Mouse (Mus musculus) ES-Bruce4 (cell line): ENCODE measurements at regions not wholly inside any gene's neighbourhood (a gene's known extent, or its start where the extent isn't known, plus 50 kb on each side); places are given as distances from the start of the nearest gene placed in this dataset.
A peak's percentile ranks its signal among the peaks of the same experiment; 100 is the strongest.

Experiments
- H3K27ac ChIP-seq: 2 replicates; pipeline ENCODE4 v1.5.1; 2012; ENCODE audit warnings: low read length, inconsistent platforms; ENCODE audit not compliant: insufficient read depth
- H3K27me3 ChIP-seq: 2 replicates; pipeline ENCODE4 v1.6.1; 2012; ENCODE audit warnings: mild to moderate bottlenecking, low read length, inconsistent platforms; ENCODE audit not compliant: control insufficient read depth, poor library complexity, insufficient read depth, severe bottlenecking
- H3K36me3 ChIP-seq: 2 replicates; pipeline ENCODE4 v1.6.1; 2012; ENCODE audit warnings: inconsistent platforms, mild to moderate bottlenecking, low read length, moderate library complexity; ENCODE audit not compliant: control insufficient read depth, poor library complexity, insufficient read depth, severe bottlenecking
- H3K4me1 ChIP-seq: one replicate; pipeline ENCODE4 v1.8.1; 2011; ENCODE audit warnings: low read length; ENCODE audit not compliant: control insufficient read depth, insufficient read depth
- H3K4me3 ChIP-seq: 2 replicates; pipeline ENCODE4 v1.5.1; 2011; ENCODE audit warnings: low read depth, mild to moderate bottlenecking, low read length
- H3K9ac ChIP-seq: 2 replicates; pipeline ENCODE4 v1.6.1; 2012; ENCODE audit warnings: low read depth, mild to moderate bottlenecking, inconsistent platforms; ENCODE audit not compliant: poor library complexity, severe bottlenecking
- H3K9me3 ChIP-seq: replicated peaks from 2 replicates; pipeline ENCODE4 v1.6.1; 2012; ENCODE audit warnings: mild to moderate bottlenecking, low read length, inconsistent platforms; ENCODE audit not compliant: control insufficient read depth, poor library complexity, insufficient read depth, severe bottlenecking
- CTCF ChIP-seq: IDR thresholded peaks from one replicate; pipeline ENCODE4 v1.8.1; 2011; ENCODE audit warnings: low read depth, low read length
- EP300 ChIP-seq: IDR thresholded peaks from 2 replicates; pipeline ENCODE4 v1.6.1; 2011; ENCODE audit warnings: low read depth, low read length; ENCODE audit not compliant: insufficient read depth
- POLR2A ChIP-seq: IDR thresholded peaks from one replicate; pipeline ENCODE4 v1.8.1; 2011; ENCODE audit warnings: low read length; ENCODE audit not compliant: insufficient read depth

GRCm38 (mm10) chr13:31705406-31705805 lies 79.8 kb downstream of the Foxf2 start:
- H3K27ac ChIP-seq, result no peak overlapping the region
- H3K27me3 ChIP-seq, result no peaks in the 10 kb centered on the region
- H3K9ac ChIP-seq, result no peak overlapping the region
- no peak overlapping the region for H3K4me3 ChIP-seq
- peak; percentile 30 for TF ChIP-seq CTCF
- TF ChIP-seq EP300, result no peak
- no peak for TF ChIP-seq POLR2A
- no peaks in the 10 kb centered on the region for H3K4me1 ChIP-seq
- H3K36me3 ChIP-seq, result no peaks in the 10 kb centered on the region
- H3K9me3 ChIP-seq, result no peaks in the 10 kb centered on the region

DNA sequence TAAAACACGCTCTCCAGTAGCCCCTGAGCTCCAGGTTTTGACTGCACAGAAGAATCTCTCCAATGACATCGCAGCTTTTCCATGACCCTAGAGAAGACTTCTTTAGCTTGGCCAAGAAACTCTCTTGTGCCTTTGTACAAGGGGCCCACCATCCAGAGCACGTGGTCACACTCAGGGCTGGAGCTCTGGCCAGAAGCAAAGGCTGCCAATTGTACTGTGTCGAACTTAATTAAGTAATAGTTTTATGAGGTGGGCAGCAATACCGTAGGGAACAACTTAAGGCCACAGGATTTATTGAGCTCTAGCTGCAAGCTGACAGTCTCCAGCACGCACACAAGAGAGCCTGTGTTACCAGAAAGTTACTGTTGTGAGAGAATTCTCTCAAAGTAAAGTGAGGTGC lies 85.1 kb downstream of the Foxf2 start:
- no peak overlapping the region for H3K27ac ChIP-seq

DNA sequence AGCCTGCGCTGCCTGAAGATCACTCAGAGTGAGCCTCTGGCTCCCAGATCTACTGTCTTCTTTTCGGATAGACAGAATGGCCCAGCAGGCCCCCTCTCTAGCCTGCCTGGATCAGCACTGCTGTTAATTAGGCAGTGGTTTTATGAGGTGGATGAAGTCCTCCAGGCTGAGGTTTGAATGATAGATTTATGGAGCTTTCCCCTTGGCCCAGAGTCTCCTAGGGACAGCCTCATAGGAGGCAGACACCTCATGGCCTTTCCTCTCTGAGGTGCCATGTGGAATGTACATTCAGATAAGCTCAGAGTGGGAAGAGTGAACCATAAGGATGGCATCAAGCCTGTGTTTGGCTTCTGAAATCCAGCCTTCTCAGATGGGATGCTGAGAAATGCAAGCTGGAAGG lies 90.1 kb downstream of the Foxf2 start:
- H3K27ac ChIP-seq, result no peak overlapping the region
- H3K4me1 ChIP-seq, result peaks cover 3% of the 10 kb centered on the region
- H3K36me3 ChIP-seq, result no peaks in the 10 kb centered on the region
- no peak overlapping the region for H3K4me3 ChIP-seq
- TF ChIP-seq CTCF, result no peak
- TF ChIP-seq EP300, result no peak
- no peak for TF ChIP-seq POLR2A
- no peak overlapping the region for H3K9ac ChIP-seq
- H3K9me3 ChIP-seq, result no peaks in the 10 kb centered on the region
- no peaks in the 10 kb centered on the region for H3K27me3 ChIP-seq

More for the DNA sequence above, 85.1 kb downstream of the Foxf2 start:
- no peaks in the 10 kb centered on the region for H3K4me1 ChIP-seq
- H3K9ac ChIP-seq, result no peak overlapping the region
- no peak overlapping the region for H3K4me3 ChIP-seq
- TF ChIP-seq EP300, result no peak
- TF ChIP-seq POLR2A, result no peak
- TF ChIP-seq CTCF, result no peak
- no peaks in the 10 kb centered on the region for H3K36me3 ChIP-seq
- H3K27me3 ChIP-seq, result no peaks in the 10 kb centered on the region
- H3K9me3 ChIP-seq, result no peaks in the 10 kb centered on the region

GRCm38 (mm10) chr13:31716771-31717170 lies 89.7 kb upstream of the Foxc1 start:
- Histone ChIP-seq H3K36me3 (no peaks in the 10 kb centered on the region), H3K9me3 (no peaks in the 10 kb centered on the region), H3K27ac (no peak overlapping the region), H3K4me3 (no peak overlapping the region), H3K27me3 (no peaks in the 10 kb centered on the region), H3K9ac (no peak overlapping the region), H3K4me1 (peaks cover 3% of the 10 kb centered on the region)
- TF ChIP-seq POLR2A (no peak), EP300 (no peak), CTCF (no peak)

- no peak overlapping the region for H3K9ac ChIP-seq
- no peaks in the 10 kb centered on the region for H3K9me3 ChIP-seq
- H3K4me3 ChIP-seq, result no peak overlapping the region
- no peaks in the 10 kb centered on the region for H3K36me3 ChIP-seq
- no peaks in the 10 kb centered on the region for H3K27me3 ChIP-seq
- TF ChIP-seq EP300 (no peak), POLR2A (no peak), CTCF (no peak)
- no peak overlapping the region for H3K27ac ChIP-seq
- H3K4me1 ChIP-seq, result peaks cover 3% of the 10 kb centered on the region
These were observed 85.7 kb upstream of the Foxc1 start for GRCm38 (mm10) chr13:31720731-31721130.

DNA sequence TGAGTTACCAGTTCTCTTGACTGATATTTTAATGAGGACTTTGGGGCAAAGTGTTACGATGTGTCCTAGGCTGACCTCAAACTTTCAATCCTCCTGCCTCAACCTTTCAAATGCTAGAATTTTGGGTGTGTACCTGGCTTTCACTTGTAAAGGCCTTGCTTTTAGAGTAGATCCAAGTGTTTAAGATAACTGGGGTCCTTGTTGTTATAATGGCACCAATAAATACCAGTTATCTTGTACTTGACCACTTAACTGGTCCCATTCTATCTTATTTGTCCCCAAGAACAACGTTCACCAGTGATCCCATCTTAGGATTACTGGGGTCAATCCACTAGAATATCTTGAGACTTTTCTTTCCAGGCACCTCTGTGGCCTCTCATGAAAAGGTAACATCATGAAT lies 77.6 kb upstream of the Foxc1 start:
- Histone ChIP-seq H3K27ac (no peak overlapping the region), H3K4me1 (no peaks in the 10 kb centered on the region), H3K36me3 (no peaks in the 10 kb centered on the region), H3K27me3 (no peaks in the 10 kb centered on the region), H3K4me3 (no peak overlapping the region), H3K9me3 (no peaks in the 10 kb centered on the region), H3K9ac (no peak overlapping the region)
- TF ChIP-seq EP300, result no peak
- TF ChIP-seq POLR2A, result no peak
- no peak for TF ChIP-seq CTCF
